Mouse (Mus musculus) heart, adult 2 months (tissue): ENCODE results near the gene Ccnd3.

Source experiments
- CTCF ChIP-seq: fragments of 200-600 bp; IDR thresholded peaks from 2 replicates; pipeline ENCODE4 v1.8.1; 2022; ENCODE audit warnings: antibody characterized with exemption, mild to moderate bottlenecking, moderate library complexity
- EP300 ChIP-seq: fragments of 200-500 bp; IDR thresholded peaks from 2 replicates; pipeline ENCODE4 v1.6.1; 2011; ENCODE audit warnings: low read depth, low read length, control low read depth; ENCODE audit not compliant: insufficient read depth
- POLR2A ChIP-seq: fragments of 200-500 bp; IDR thresholded peaks from 2 replicates; pipeline ENCODE4 v1.6.1; 2011; ENCODE audit warnings: mild to moderate bottlenecking, low read depth, low read length, control low read depth; ENCODE audit not compliant: insufficient read depth

DNA sequence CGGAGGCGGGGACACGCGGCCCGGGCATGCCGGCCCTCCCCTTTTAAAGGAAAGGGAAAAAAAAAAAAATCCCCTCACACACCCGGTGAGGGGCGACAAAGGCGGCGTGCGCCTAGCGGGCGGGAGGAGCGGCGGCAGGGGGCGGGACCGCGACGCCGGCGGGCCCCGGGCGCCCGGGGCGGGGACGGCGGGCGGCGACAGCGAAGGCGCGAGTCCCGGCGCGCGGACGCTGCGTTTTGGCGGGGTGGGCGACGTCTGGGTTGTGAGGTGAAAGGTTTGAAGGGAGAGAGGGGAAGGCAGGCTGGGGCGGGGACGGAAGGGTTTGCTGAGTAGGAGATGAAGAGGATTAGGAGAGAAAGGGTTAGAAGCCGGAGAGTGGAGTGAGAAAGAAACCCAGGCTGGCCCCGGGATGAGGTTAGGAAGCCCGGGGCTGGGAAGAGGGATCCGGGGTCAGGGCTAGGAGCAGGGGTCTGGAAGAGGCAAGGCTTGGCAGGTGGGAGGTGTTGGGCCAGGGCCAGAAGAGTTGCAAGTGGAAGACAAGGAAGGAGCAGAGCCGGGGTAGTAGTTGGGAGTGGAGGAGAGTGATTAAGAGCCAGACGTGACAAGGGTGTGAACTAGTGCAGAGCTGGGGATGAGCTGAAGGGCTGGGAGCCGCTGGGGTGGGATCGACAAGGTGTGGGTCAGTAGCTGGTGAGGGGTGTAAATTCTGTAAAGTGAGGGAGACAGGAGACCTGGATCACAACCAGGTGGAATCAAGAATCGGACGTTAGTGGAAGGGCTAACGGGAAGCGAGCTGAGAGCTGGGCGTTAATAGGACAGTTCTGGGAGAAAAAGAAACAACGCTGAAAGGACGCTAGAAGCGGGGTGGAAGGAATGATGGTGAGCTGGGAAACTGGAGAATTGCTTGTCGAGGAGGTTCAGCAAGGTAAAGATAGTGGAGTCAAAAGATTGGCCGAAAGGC is 125.1 kb downstream of the Ccnd3 start:
- TF ChIP-seq POLR2A (no peak), EP300 (no peak), CTCF (peak; percentile 57)
